Mouse (Mus musculus) cerebellum, postnatal 4 days (tissue): ENCODE measurements around the gene Dnah17.

Source experiments
- DNase-seq, 2 experiments: peaks; one replicate each; pipeline ENCODE4 v3.0.0; 2022; ENCODE audit warnings: low spot score in 2 of 2, mixed read lengths in 1 of 2

Gene Dnah17

DNA sequence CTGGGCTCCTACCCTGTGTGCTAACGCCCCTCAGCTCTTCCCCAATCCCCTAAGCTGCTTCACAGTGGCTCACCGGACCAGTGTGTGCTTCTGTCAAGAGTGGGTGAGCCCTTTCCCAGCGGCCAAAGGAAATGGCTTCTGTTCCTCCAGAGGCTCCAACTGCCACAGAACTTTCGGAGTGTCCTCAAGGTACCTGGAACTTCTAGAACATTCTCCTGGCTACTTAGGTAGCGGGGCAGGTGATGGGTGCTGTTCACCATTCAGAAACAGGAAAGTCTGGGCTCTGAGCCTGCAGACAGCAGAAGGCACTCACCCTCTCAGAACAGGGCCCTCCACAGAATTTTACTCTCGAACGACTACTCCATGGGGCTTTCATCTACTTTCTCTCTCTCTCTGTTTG lies at the start of gene Dnah17:
Dnah17 (minus strand) TSS at position 101 of the 400 bp plus-strand sequence.
- no peak for DNase-seq

DNA sequence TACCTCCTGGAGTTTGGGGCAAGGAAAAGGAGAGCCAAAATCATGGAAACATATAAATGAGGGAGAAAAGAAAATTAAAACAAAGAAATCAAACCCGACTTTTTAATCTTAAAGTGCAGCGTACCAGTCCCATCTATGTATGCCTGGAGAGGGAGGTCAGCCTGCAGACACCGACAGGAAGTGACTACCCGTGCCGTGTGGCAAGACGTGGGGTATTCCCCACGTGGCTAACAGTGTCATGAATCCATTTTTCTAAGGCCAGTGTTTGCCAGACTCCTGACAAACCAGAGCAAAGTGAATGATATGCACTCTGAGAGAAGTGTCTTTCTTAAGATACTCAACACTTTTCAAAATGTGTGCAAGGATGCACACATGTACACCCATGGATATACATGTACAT lies 49.8 kb upstream of the Dnah17 start:
- DNase-seq: no peak

DNA sequence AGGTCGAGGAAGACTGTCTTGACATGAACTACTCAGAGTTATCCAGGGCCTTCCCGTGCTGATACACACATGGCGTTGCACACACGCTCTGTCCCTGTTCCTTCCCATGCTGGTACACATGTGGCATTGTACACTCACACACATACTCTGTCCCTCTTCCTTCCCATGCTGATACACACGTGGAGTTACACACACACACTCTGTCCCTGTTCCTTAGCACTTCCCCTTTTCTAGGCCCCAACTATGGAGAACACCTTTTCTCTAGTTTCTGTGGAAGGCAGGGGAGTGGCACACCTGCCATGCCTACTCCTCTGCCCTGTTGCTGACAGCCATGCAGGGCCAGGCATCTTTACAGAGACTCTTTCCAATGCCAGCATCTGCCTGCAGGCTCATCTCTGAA lies 47.8 kb upstream of the Dnah17 start:
- no peak for DNase-seq

DNA sequence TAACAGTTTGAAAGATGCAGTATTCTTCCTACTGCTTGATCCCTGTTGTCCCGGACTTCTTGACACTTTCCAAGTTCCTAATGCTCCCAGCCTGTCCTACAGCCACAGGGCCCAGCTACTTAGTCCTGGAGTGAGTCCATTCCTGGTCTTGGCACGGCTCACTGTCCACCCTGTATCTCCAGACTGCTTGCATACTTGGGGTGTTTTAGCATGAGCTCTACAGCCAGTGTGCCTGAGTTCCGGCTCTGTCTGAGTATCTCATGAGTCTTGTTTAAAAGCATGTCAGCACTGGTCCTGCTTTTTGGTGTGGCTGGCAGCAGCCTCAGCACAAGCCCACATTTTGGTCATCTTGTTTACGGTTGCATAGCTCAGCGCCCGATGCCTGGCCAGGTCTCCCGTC lies 44.3 kb upstream of the Dnah17 start:
- DNase-seq: no peak

GRCm38 (mm10) chr11:118172768-118173167 lies 42.3 kb upstream of the Dnah17 start:
- DNase-seq: no peak

GRCm38 (mm10) chr11:118170333-118170732 lies 39.9 kb upstream of the Dnah17 start:
- DNase-seq: no peak

DNA sequence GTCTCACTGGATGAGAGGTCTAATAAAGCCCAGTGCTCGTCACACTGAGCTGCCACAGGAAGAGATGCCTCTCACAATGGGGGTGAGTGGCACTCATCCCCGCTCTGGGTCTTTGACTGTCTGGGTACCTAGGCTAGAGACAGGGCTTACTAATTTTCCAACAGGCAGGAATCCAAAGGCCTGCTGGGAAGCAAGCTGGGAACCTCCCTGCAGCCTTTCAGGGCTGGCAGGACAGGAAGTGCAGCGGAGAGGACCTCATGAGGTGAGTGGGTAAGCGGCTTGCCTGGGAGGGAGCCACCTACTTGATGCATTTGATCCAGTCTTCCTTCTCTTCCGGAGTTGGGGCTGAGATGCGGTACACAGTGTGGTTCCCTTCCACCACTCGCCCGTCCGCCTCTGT lies 38.3 kb upstream of the Dnah17 start:
- no peak for DNase-seq

- no peak for DNase-seq
These were observed 36.2 kb upstream of the Dnah17 start for GRCm38 (mm10) chr11:118166626-118167025.

DNA sequence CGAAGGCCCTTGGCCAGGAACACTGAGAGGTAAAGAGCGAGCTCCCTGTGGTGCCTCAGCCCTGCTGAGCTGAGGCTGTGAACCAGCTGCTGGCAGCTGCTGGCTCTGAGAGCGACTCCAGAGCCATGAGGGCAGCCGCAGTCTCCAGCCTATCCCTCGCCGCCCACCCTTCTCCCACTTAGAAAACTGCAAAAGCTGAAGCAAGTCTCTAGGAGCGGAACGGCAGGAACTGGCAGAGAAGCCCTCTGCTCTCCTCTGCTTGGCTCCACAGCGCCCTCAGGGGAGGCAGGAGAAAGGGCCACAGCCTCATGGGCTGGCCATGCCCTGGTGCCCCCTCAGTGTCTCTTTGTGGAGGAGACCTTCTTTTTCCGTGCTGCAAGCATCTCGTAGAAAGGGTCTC lies 35.2 kb upstream of the Dnah17 start:
- peak in 1 of 2 experiments; percentile 26 for DNase-seq

DNA sequence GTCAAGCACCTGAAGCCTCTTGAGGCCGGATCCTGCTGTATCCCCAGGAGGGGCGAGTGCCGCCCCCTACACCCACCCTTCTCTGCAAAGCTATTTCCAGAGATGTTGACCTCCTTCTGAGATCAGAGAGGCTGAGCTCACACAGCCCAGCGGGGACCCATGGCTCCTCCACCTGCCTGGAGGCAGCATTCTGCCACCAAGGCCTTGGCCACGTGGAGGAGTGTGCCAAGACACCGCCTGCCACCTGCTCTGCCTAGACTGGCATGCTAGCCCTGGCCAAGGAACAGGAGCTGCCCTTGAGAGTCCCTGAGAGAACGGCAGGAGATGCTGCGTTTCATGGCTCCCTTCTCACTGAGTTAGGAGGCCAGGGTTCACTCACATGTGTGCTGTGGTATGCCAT lies 34.1 kb upstream of the Dnah17 start:
- DNase-seq: peak in 1 of 2 experiments; percentile 24

DNA sequence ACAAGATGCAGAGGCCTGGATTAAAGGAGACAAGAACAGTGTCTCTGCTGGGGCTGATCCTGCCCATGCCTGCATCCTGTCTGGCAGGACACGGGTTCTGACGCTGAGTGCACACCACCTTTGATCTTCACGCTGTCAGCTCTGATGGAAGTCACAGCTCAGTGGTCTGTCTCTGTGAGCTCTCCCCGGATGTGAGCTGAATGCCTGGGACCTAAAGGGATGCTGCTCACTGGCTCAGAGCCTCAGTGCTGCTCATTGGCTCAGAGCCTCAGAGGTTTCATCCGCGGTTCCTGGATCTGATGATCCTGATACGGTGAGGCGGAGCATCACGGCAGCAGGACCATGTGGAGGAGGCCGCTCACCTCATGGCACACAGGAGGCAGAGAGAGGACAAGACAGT lies 31.8 kb upstream of the Dnah17 start:
- no peak for DNase-seq

DNA sequence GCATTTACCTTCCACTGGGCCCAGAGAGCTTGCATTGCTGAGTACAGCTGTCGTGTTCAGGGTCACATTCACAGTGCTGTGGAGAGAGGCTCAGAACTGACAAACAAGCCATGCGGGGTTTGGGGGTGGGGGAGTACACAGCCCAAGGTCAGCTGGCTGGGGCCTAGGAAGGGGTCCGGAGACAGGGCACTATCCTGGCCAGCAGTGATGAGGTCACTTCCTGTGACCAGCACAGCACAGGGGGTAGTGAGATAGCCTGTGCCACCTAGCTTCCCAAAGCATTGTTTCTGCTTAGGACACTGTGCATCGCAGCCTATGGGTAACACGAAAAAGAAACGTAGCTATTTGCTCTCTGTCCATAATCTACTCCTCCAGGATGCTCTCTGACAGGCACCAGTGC lies 30.8 kb upstream of the Dnah17 start:
- DNase-seq: no peak

DNA sequence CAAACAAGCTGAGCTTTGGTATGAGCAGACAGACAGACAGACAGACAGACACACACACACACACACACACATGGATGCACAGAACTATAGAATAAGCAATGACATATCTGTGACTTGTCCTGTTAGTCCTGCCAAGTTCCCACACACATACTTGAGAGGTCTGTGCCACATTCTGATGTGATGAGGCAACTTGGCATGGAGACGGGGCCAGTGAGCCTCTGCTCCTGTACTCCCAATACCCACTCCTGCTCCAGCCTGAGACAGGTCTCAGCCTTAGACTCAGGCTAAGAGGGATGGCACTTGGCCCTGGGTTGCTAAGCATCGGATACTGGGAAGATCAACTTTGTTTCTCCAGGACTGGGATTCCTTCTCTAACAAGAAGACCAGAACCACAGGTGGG lies 30.3 kb upstream of the Dnah17 start:
- no peak for DNase-seq

GRCm38 (mm10) chr11:118158753-118159152 lies 28.3 kb upstream of the Dnah17 start:
- no peak for DNase-seq

- no peak for DNase-seq
These were observed 26.1 kb upstream of the Dnah17 start for GRCm38 (mm10) chr11:118156480-118157060.

GRCm38 (mm10) chr11:118152964-118153363 lies 22.5 kb upstream of the Dnah17 start:
- DNase-seq: no peak

GRCm38 (mm10) chr11:118151423-118152180 lies 21.2 kb upstream of the Dnah17 start:
- DNase-seq: no peak

GRCm38 (mm10) chr11:118150115-118150701 lies 19.8 kb upstream of the Dnah17 start:
- DNase-seq: no peak

DNA sequence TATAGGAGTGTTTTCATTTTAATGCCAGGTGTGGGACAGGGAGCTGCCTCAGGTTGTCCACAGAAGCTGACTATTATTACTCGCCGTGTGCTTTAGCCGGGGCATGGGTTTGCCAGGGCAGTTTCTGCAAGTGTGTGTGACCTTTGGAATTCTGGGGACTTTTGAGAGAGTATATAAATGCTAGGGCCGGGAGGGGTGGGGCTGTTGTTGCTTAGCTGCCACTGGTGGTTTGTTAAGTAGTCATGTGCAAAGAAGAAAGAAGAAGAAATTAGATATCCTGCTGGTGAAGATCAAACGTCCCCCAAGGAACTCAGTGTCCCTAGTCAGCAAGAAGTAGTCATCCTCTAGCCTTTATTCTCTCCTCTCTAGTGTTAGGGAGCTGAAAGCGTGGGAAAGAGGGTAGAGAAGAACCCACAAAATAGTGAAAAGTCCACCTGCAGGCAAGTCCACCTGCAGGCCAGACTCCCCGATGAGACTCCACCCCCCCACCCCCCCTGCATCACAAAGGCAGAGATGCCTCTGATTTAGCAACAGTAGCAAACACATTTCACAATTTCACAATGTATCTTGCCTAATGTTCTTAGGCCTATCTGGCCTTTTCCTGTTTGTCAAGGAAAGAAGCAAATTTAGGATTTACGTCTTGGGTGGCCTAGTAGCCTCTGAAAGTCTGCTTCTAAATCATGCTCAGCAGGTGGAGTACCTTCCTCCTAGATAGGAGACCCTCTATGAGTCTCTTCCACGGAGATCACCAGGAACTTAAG lies 17.6 kb upstream of the Dnah17 start:
- DNase-seq: no peak

- DNase-seq: no peak
These were observed 16.0 kb upstream of the Dnah17 start for GRCm38 (mm10) chr11:118146446-118146845.

DNA sequence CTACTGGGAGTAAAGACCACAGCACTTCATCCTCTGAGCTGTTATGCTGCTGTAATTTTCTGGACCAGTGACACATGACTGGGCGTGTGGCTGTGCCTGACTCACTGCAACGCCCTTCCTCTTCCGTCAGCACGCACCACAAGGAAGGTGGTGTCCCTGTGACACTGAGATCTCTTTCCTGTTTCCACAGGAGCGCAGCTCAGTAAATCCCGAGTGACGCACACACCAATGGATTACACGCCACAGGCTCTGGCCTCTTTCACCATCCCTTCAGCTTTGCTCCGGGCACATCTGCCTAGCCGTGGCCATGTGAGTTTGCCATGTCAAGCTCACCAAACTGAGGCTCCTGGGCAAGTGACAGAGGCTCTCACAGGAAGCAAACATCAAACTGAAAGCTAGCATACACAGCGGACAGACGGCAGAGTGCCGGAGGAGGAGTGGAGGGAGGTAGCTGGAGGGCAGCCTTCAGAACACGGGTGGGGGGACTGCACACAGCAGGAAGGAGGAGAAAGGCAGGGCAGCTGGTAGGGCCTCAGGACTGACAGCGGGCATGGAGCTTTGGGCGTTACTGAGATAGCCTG lies 15.4 kb upstream of the Dnah17 start:
- no peak for DNase-seq

DNA sequence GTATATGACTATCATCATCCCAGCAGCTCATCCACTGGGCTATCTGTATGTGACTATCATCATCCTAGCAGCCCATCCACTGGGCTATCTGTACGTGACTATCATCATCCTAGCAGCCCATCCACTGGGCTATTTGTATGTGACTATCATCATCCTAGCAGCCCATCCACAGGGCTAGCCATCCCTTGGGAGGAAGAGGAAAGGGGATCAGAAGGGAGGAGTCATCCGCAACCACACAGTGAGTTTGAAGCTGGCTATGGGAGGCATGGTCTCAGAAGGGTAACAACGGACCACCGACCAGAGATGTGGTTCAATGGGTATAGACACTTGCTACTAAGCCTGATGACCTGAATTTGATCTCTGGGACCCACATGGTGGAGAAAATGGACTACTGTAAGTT lies 14.7 kb upstream of the Dnah17 start:
- DNase-seq: no peak
